Mouse (Mus musculus) brain, embryonic 14.5 days (tissue): ENCODE measurements around the gene Dock4. TPM values are rescaled to one million over a fixed set of nuclear protein-coding genes. Genes with fewer than 3 reads are reported as not detected.

Experiments used
- DNase-seq: peaks from one replicate; pipeline ENCODE4 v3.0.0-alpha.2; 2011; ENCODE audit warnings: low read depth
- CTCF ChIP-seq: fragments of 200-500 bp; IDR thresholded peaks from 2 replicates; pipeline ENCODE4 v1.5.1; 2012; ENCODE audit warnings: inconsistent platforms, mild to moderate bottlenecking, moderate library complexity, borderline replicate concordance; ENCODE audit not compliant: insufficient read depth, insufficient read length; ENCODE audit errors: extremely low read depth
- POLR2A ChIP-seq: fragments of 200-500 bp; IDR thresholded peaks from 2 replicates; pipeline ENCODE4 v1.6.1; 2012; ENCODE audit warnings: mild to moderate bottlenecking, inconsistent platforms, borderline replicate concordance; ENCODE audit not compliant: poor library complexity, insufficient read depth, insufficient read length, severe bottlenecking; ENCODE audit errors: extremely low read depth
- polyA plus RNA-seq: library from polyadenylated mRNA; depleted of rRNA; stranded (reverse); fragments of >200 nt; gene quantifications from 2 replicates; pipeline ENCODE4 v1.2.3, GENCODE M21; 2012

Dock4 gene
- polyA plus RNA-seq, 1 experiment, result 29.5 TPM

DNA sequence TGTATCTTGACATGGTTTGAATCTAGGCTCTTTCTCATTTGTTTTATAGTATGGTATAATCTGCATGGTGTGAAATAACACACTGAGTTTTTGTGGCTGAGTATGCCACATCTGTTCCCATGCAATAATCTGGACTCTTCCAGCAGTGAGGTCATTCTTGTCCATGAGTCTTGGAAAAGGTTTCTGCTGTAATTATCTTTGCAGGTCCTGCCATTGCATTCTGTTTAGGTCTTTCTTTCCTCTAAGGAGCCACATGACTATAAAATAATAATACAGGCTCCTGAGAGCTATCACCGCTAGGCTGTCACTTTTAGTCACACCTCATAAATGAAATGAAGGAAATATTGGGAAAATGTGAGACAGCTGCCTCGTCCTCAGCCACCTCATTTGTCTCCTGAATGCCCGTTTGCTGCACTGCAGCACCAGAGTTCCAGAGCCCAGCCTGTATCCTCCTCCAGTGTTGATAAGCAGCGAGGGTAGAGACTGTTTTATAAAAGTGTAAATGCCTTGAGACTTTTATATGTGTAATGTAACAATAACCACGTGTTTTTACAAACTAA is 256.6 kb downstream of the Dock4 start:
- no peak for TF ChIP-seq POLR2A
- no peak for DNase-seq

DNA sequence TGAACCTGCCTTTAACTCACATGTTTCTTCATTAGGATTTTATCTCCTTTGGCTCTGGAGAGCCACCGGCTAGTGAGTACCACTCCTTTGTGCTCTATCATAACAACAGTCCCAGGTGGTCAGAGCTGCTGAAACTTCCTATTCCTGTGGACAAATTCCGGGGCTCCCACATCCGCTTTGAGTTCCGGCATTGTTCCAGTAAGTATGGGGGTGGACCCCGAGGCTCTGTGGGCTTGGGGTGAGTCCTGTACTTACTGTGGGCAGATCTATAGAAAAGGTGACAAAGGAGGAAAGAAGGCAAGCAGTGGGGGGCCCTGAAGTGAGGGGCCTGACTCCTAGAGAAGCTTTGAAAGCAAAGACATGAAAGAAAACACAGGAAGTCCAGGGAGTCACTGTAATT is 258.5 kb downstream of the Dock4 start:
- no peak for TF ChIP-seq POLR2A
- no peak for TF ChIP-seq CTCF
- no peak for DNase-seq

DNA sequence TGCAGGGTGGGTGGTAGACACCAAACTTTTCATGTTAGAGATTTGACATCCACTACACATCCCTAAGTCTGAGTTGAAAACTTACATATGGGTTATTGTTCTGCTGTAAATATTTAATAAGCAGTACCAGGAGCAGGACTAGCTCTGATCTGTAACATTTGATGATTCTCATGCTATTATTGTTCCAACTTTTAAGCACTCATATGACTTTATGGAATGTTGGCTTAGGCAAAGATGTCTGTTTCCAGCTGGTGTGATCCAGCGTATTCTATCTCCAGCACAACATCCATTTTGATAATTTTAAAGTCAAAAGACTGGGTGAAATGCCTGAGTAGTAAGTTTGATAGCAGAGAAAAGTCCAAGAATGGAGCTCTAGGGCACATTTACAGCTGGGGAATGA is 261.4 kb downstream of the Dock4 start:
- TF ChIP-seq POLR2A, result no peak
- no peak for TF ChIP-seq CTCF
- DNase-seq, result no peak

DNA sequence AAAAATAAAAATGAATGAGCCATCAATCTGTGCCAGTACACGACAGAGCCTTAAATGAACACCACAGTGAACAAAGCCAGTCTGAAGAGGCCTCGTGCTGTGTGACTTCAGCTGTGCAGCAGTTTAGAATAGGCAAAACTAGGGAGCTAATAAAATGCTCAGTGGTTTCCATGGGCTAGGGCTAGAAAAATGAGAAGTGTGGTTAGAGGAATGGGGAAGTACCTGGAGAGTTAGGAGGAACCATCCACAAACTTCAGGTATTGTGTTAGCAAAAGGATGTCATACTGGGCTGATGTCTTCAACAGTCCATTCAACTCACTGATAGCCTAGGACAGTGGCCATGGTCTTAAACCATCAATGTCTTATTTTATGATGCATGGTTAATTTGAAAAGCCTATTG is 263.3 kb downstream of the Dock4 start:
- no peak for DNase-seq
- no peak for TF ChIP-seq POLR2A

DNA sequence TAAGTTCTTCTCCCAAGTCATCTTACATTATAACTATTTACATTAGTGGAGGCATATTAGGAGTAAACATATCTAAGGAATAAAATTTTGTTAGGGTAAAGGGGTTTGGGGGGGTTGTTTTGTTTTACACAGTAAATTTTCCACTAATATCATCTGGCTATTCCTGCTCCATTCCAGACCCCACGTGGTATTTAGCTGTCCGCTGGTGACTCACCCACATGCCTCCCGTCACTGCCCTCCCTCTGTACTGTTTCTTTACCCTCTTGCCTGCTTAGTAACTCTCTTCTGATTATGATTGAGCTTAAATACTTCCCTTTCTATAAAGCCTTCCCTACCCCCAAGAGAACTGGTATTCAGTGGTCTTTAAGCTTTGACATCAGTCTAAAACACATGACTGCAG is 266.5 kb downstream of the Dock4 start:
- TF ChIP-seq CTCF (no peak), POLR2A (no peak)
- no peak for DNase-seq

DNA sequence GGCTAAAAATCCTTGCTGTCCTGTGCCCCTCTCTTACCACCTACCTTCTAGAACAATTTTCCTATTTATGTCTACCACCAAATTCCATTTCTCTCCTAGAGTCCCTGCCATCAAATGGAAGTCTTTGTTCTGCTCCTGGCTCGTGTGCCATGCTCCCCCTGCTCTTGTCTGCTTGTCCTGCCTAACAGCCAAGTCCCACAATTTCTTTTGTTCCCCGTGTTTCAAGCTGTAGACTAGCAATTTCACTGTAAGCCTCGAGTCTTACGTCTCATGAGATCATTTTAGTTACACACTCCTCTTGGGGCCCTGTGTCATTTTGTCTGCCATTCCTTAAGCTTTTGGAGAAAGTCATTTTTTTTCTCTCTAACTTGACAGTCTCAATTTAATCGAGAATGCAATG is 268.5 kb downstream of the Dock4 start:
- DNase-seq, result peak; percentile 70
- no peak for TF ChIP-seq POLR2A
- TF ChIP-seq CTCF, result no peak

DNA sequence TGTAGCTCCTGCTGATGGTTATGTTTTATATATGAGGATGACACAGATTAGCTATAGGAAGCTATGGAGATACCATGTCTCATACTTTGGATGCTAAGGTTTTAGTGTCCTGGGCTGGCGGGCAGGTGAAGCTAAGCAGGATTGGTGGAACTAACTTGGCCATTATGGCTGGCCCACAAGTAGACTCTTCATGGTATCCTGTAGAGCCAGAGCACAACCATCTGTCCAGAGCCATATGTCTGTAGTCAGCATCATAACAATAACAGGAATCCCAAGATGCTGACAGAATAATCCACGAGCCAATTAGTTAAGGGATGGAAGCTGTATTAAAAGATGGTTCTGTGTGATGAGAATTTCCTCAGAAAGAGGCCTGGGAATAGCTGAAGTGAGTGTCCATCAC is 269.4 kb downstream of the Dock4 start:
- TF ChIP-seq POLR2A, result no peak
- no peak for TF ChIP-seq CTCF
- no peak for DNase-seq

DNA sequence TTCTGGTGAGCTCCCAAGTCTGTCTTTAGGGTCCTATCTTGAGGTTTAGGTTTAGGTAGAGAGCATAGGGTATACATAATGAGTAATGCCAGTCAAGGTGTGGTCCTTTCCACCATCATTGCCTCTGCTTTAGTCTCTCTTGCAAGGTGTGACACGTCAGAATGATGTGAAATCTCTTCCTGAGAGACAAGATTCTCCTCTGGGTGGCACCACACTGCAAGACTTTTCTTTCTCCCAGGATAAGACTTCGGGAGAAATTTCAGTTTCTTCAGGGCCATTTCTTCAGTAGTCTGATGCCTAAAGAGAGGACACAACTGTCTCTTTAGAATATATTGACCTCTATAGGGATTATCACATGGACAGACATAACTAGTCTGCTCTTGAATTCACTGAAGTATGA is 282.6 kb downstream of the Dock4 start:
- DNase-seq, result no peak
- TF ChIP-seq POLR2A (no peak), CTCF (no peak)

DNA sequence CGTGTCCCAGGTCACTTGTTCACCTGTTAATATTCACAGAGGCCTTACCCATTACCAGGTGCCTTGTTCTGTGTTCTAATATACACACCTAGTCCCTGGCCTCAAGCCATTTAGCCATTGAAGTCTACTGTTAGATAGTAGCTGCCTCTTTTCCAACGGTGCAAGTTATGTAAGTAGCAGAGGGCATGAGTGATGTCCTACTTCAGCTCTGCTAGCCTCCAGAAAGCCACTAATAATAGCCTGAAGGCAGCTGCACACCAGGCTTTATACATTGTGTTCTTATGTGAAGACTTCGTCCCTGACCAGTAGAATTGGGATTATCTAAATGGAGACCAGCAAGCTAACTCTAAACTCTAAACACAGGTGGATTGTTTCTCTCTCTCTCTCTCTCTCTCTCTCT is 285.0 kb downstream of the Dock4 start:
- DNase-seq, result no peak
- no peak for TF ChIP-seq CTCF
- no peak for TF ChIP-seq POLR2A

DNA sequence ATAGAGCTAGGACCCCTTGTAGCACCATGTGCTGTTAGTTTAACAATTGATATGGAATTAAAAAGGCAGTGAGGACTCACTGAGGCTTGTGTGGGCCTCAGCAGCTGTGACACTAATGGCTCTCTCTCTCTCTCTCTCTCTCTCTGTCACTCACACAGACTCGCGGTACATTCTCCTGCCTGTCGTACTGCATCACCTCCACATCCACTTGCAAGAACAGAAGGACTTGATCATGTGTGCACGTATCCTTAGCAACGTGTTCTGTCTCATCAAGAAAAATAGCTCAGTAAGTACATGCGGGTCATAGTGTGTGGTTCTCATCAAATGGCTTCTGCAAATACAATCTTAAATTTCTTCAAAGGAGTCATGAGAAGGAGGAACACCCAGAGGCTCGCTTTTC is 299.7 kb downstream of the Dock4 start:
- peak; percentile 52 for DNase-seq
- TF ChIP-seq POLR2A, result no peak
- no peak for TF ChIP-seq CTCF

DNA sequence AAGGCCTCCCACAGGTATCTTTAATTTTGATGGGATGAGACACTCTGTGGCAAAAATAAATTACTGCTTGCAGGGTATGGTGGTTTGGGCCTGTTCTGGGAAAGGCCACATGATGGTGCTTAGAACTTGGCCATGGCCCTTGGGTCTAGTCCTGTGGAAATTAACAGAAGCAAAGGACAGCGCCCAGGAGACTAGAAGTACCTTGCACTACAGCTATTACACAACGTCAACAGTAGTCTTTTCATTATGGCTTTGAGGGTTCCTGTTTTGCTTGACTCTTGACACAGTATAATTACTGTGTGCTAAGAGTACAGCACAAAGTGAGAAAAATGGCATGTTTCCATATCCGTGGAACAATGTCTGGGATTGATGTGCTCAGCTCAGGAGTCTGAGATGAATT is 300.3 kb downstream of the Dock4 start:
- TF ChIP-seq CTCF (no peak), POLR2A (no peak)
- DNase-seq, result peak; percentile 13

DNA sequence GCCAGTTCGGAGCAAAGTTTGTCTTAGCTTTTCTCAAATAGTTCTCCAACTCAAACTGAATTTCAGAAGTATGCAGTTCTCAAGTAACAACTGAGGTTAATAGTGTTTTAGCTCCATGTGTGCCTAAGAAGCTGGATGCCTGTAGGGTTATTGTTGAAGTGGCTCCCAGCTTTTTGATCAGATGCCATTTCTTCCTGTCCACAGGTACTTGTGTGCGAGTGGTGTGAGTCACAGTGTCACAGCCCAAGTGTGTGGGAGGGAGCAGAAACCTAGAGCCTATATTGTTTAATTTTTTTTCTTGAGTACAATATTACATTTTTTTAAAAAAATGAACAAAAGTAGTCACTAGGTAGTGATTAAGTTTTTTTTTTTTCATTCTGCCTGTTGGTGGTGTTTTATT is 313.5 kb downstream of the Dock4 start:
- no peak for TF ChIP-seq CTCF
- no peak for TF ChIP-seq POLR2A
- DNase-seq, result no peak
